Comparison of ENCODE assay signal across 11 mouse cellular contexts in the genomic region with DNA sequence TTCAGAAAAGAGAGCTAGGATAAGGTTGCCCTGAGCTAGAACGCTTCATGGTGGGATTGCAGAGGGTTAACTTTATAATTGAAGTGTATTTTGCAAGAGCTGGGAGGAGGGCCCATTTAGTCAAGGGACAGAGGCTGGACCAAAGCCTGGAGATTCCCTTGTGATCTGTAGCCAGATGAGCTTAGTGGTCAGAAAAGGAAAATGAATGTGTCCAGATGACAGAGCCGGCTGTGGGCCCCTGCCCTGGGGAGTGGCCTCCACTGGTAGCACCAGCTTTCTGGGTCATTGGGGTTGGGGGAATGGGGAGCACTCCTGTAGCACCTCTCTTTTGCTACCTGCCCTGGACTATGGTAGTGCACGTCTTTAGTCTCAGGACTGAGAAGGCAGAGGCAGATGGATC. TPM values are rescaled to one million over a fixed set of nuclear protein-coding genes. Genes with fewer than 3 reads are reported as not detected.
DNase-seq lines count a peak whose midpoint lies in the region; ATAC-seq and TF ChIP-seq lines count a peak whose summit lies in the region.
"Had no signal": no experiment of that assay in that cellular context is flagged by ENCODE, and none has a peak within 500 bp of the region (broad histone marks: within the 10 kb centered on the region; RNA-seq: fewer than 3 reads in every experiment).

No protein-coding gene starts in this region.

- no peaks in the 10 kb centered on the region for H3K27me3 ChIP-seq in intestine, embryonic 16.5 days (replicated peaks; ENCODE audit: control insufficient read depth, insufficient read depth, low read length)
- H3K27me3 ChIP-seq in intestine, embryonic 15.5 days (replicated peaks): no peaks in the 10 kb centered on the region
- H3K27me3 ChIP-seq in lung, postnatal 0 days (replicated peaks; ENCODE audit: insufficient read depth, low read length): no peaks in the 10 kb centered on the region
- H3K27me3 ChIP-seq: embryonic facial prominence, embryonic 15.5 days; neural tube, embryonic 13.5 days had no signal

- H3K36me3 ChIP-seq in intestine, embryonic 16.5 days (ENCODE audit: control insufficient read depth, insufficient read depth, low read length): no peaks in the 10 kb centered on the region
- H3K36me3 ChIP-seq in intestine, embryonic 15.5 days: no peaks in the 10 kb centered on the region
- H3K36me3 ChIP-seq in lung, postnatal 0 days (ENCODE audit: insufficient read depth, low read length): no peaks in the 10 kb centered on the region
- H3K36me3 ChIP-seq: embryonic facial prominence, embryonic 15.5 days; neural tube, embryonic 13.5 days had no signal

- no peak overlapping the region for H3K4me3 ChIP-seq in intestine, embryonic 16.5 days (ENCODE audit: low read length)
- no peak overlapping the region for H3K4me3 ChIP-seq in intestine, embryonic 15.5 days (replicated peaks)
- H3K4me3 ChIP-seq in lung, postnatal 0 days (ENCODE audit: low read depth, low read length): no peak overlapping the region
- H3K4me3 ChIP-seq: embryonic facial prominence, embryonic 15.5 days; neural tube, embryonic 13.5 days had no signal

- TF ChIP-seq CTCF in lung, postnatal 0 days (IDR thresholded peaks at IDR 0.05): peak; percentile 7; the same call in 1 of the 2 replicates

- TF ChIP-seq EP300 in lung, postnatal 0 days (IDR thresholded peaks at IDR 0.05): peak; percentile 2

- H3K4me1 ChIP-seq in intestine, embryonic 16.5 days (ENCODE audit: control insufficient read depth, insufficient read depth, low read length): peaks cover 11% of the 10 kb centered on the region
- H3K4me1 ChIP-seq in intestine, embryonic 15.5 days (replicated peaks): 0 out of 2 replicates have a peak, but pooled peaks cover 3% of the 10 kb centered on the region
- no peaks in the 10 kb centered on the region for H3K4me1 ChIP-seq in lung, postnatal 0 days (ENCODE audit: insufficient read depth, low read depth, low read length)
- H3K4me1 ChIP-seq: neural tube, embryonic 13.5 days had no signal

- no peaks in the 10 kb centered on the region for H3K9me3 ChIP-seq in intestine, embryonic 16.5 days (ENCODE audit: control insufficient read depth, low read length)
- no peaks in the 10 kb centered on the region for H3K9me3 ChIP-seq in intestine, embryonic 15.5 days
- no peaks in the 10 kb centered on the region for H3K9me3 ChIP-seq in lung, postnatal 0 days (ENCODE audit: low read length)
- H3K9me3 ChIP-seq: embryonic facial prominence, embryonic 15.5 days; neural tube, embryonic 13.5 days had no signal

- no peak overlapping the region for H3K9ac ChIP-seq in intestine, embryonic 16.5 days (ENCODE audit: low read depth, low read length)
- no peak overlapping the region for H3K9ac ChIP-seq in intestine, embryonic 15.5 days
- no peak overlapping the region for H3K9ac ChIP-seq in lung, postnatal 0 days (replicated peaks; ENCODE audit: low read depth)
- H3K9ac ChIP-seq: embryonic facial prominence, embryonic 15.5 days; neural tube, embryonic 13.5 days had no signal

- ATAC-seq in intestine, embryonic 16.5 days: peak; percentile 28; the same call in 1 of the 2 replicates
- no peak for ATAC-seq in intestine, embryonic 15.5 days
- peak; percentile 87 for ATAC-seq in lung, postnatal 0 days

- peak; percentile 57 for DNase-seq in MN1 (ENCODE audit: low spot score)
- DNase-seq in gastrocnemius, postnatal 10 days: peak; percentile 64
- DNase-seq in lung, postnatal 0 days (ENCODE audit: low spot score): peak; percentile 90
- no peak for DNase-seq in thymus, postnatal 36 days
- DNase-seq in thymus, postnatal 25 days: no peak
- no peak for DNase-seq in cerebellum, adult 9-11 months

- H3K4me2 ChIP-seq in intestine, embryonic 16.5 days (ENCODE audit: low read depth, low read length): no peak overlapping the region
- H3K4me2 ChIP-seq in intestine, embryonic 15.5 days (replicated peaks): no peak overlapping the region
- no peak overlapping the region for H3K4me2 ChIP-seq in lung, postnatal 0 days (replicated peaks; ENCODE audit: low read depth, low read length)
- H3K4me2 ChIP-seq: embryonic facial prominence, embryonic 15.5 days; neural tube, embryonic 13.5 days had no signal

- 65% methylated on average over 3 of the region's 3 CpGs for WGBS in intestine, embryonic 16.5 days
- whole genome bisulfite sequencing in intestine, embryonic 15.5 days: 66% methylated on average over 3 of the region's 3 CpGs
- 37% methylated on average over 3 of the region's 3 CpGs for WGBS in lung, postnatal 0 days

- peak overlapping the region; percentile 26; the same call in 1 of the 2 replicates for H3K27ac ChIP-seq in intestine, embryonic 16.5 days (ENCODE audit: low read length)
- H3K27ac ChIP-seq in intestine, embryonic 15.5 days: no peak overlapping the region
- H3K27ac ChIP-seq in lung, postnatal 0 days (ENCODE audit: low read length): peak overlapping the region; percentile 48
- H3K27ac ChIP-seq: embryonic facial prominence, embryonic 15.5 days; neural tube, embryonic 13.5 days had no signal

RNA-seq across cellular contexts. Expression of gene Il27, which starts 12.3 kb away (rescaled TPM):
- not detected in 2 replicates for polyA plus RNA-seq in intestine, embryonic 16.5 days (2015; fragmentation: Nextera tagmentation; extraction: Ambion mirVana)
- polyA plus RNA-seq in intestine, embryonic 15.5 days (2015; fragmentation: Nextera tagmentation; extraction: Ambion mirVana): not detected in 2 replicates
- not detected for total RNA-seq in gastrocnemius, postnatal 10 days (2021)
- polyA plus RNA-seq in lung, postnatal 0 days (2015; fragmentation: Nextera tagmentation; extraction: Ambion mirVana): 0.31 TPM in 1 of 2 replicates, not detected in the other
- total RNA-seq: layer of hippocampus, postnatal 25 days had no signal
- polyA plus RNA-seq: embryonic facial prominence, embryonic 15.5 days; neural tube, embryonic 13.5 days had no signal

RNA-seq across cellular contexts. Expression of gene Cln3, which starts 21.4 kb away (rescaled TPM):
- 44.7 and 54.7 TPM in 2 replicates for polyA plus RNA-seq in intestine, embryonic 16.5 days (2015; fragmentation: Nextera tagmentation; extraction: Ambion mirVana)
- polyA plus RNA-seq in intestine, embryonic 15.5 days (2015; fragmentation: Nextera tagmentation; extraction: Ambion mirVana): 34.4 and 34.9 TPM in 2 replicates
- 10 to 100 TPM in 1 of 2 experiments, 1 to 10 TPM in 1; 6.3 to 14.3 TPM for total RNA-seq in gastrocnemius, postnatal 10 days (2021)
- polyA plus RNA-seq in lung, postnatal 0 days (2015; fragmentation: Nextera tagmentation; extraction: Ambion mirVana): 33.0 and 38.3 TPM in 2 replicates

RNA-seq across cellular contexts. Expression of gene Apobr, which starts 22.3 kb away (rescaled TPM):
- 0.65 and 1.5 TPM in 2 replicates for polyA plus RNA-seq in intestine, embryonic 16.5 days (2015; fragmentation: Nextera tagmentation; extraction: Ambion mirVana)
- polyA plus RNA-seq in intestine, embryonic 15.5 days (2015; fragmentation: Nextera tagmentation; extraction: Ambion mirVana): 0.75 and 1.8 TPM in 2 replicates
- total RNA-seq in gastrocnemius, postnatal 10 days (2021): 1 to 10 TPM in 1 of 2 experiments, under 1 TPM in 1; 0.59 to 1.0 TPM
- polyA plus RNA-seq in lung, postnatal 0 days (2015; fragmentation: Nextera tagmentation; extraction: Ambion mirVana): 3.9 and 4.1 TPM in 2 replicates

RNA-seq across cellular contexts. Expression of gene Nupr1, which starts 23.6 kb away (rescaled TPM):
- polyA plus RNA-seq in intestine, embryonic 16.5 days (2015; fragmentation: Nextera tagmentation; extraction: Ambion mirVana): 70.8 and 73.3 TPM in 2 replicates
- 53.4 and 111 TPM in 2 replicates for polyA plus RNA-seq in intestine, embryonic 15.5 days (2015; fragmentation: Nextera tagmentation; extraction: Ambion mirVana)
- total RNA-seq in gastrocnemius, postnatal 10 days (2021): 10 to 100 TPM; 19.0 to 25.3 TPM
- polyA plus RNA-seq in lung, postnatal 0 days (2015; fragmentation: Nextera tagmentation; extraction: Ambion mirVana): 266 and 308 TPM in 2 replicates

RNA-seq across cellular contexts. Expression of gene Eif3c, which starts 40.9 kb away (rescaled TPM):
- polyA plus RNA-seq in intestine, embryonic 16.5 days (2015; fragmentation: Nextera tagmentation; extraction: Ambion mirVana): 180 and 194 TPM in 2 replicates
- 190 and 217 TPM in 2 replicates for polyA plus RNA-seq in intestine, embryonic 15.5 days (2015; fragmentation: Nextera tagmentation; extraction: Ambion mirVana)
- total RNA-seq in gastrocnemius, postnatal 10 days (2021): 100 to 1,000 TPM; 147 to 153 TPM
- 141 and 154 TPM in 2 replicates for polyA plus RNA-seq in lung, postnatal 0 days (2015; fragmentation: Nextera tagmentation; extraction: Ambion mirVana)

Comparison
In these comparisons a context has a peak if more than half of its experiments do, and no peak if none do; other contexts are left out.
1. DNase-seq: peak in MN1 (single experiment), gastrocnemius, postnatal 10 days (single experiment) and lung, postnatal 0 days (single experiment); none in thymus, postnatal 36 days (0 of 2), thymus, postnatal 25 days (single experiment) and cerebellum, adult 9-11 months (single experiment).